Mouse (Mus musculus): ENCODE results near the gene Rpa1. TPM values are rescaled to one million over a fixed set of nuclear protein-coding genes. Genes with fewer than 3 reads are reported as not detected.

Gene Rpa1
- polyA plus RNA-seq, 1 experiment from 2014 or later = 46.0 TPM

- no peaks in the 10 kb centered on the region for H3K36me3 ChIP-seq (ENCODE audit: control insufficient read depth, insufficient read depth, low read length)
- no peak overlapping the region for H3K4me3 ChIP-seq (ENCODE audit: low read depth, low read length)
- H3K9ac ChIP-seq (ENCODE audit: low read length) = no peak overlapping the region
- H3K27me3 ChIP-seq (ENCODE audit: control insufficient read depth, insufficient read depth, low read length) = peaks cover 7% of the 10 kb centered on the region
- no peak overlapping the region for H3K27ac ChIP-seq (replicated peaks)
- no peaks in the 10 kb centered on the region for H3K9me3 ChIP-seq (ENCODE audit: control insufficient read depth, low read length)
- ATAC-seq (ENCODE audit: low FRiP score, low TSS enrichment) (no peak), DNase-seq (ENCODE audit: low spot score) (no peak)
- WGBS = 66% methylated on average over 7 of the region's 7 CpGs
- no peak overlapping the region for H3K4me2 ChIP-seq (replicated peaks; ENCODE audit: low read depth)
- no peaks in the 10 kb centered on the region; the same call in 1 of the 2 replicates for H3K4me1 ChIP-seq (replicated peaks; ENCODE audit: control insufficient read depth, insufficient read depth)
- TF ChIP-seq EP300 (optimal IDR thresholded peaks at IDR 0.05) = no peak
- TF ChIP-seq CTCF (IDR thresholded peaks at IDR 0.05; ENCODE audit: low read depth) = no peak
Measured at GRCm38 (mm10) chr11:75278115-75278514, 70.0 kb downstream of the Rpa1 start.

- WGBS = 42% methylated on average over 6 of the region's 6 CpGs
Measured at GRCm38 (mm10) chr11:75275035-75275434, 73.1 kb downstream of the Rpa1 start.

GRCm38 (mm10) chr11:75273466-75273865 is 74.7 kb downstream of the Rpa1 start:
- WGBS = 38% methylated on average over 8 of the region's 8 CpGs
- ATAC-seq (ENCODE audit: low FRiP score, low TSS enrichment) = no peak
- no peaks in the 10 kb centered on the region for H3K4me1 ChIP-seq (replicated peaks; ENCODE audit: control insufficient read depth, insufficient read depth)
- DNase-seq (ENCODE audit: low spot score) = no peak
- H3K27me3 ChIP-seq (ENCODE audit: control insufficient read depth, insufficient read depth, low read length) = no peaks in the 10 kb centered on the region
- no peaks in the 10 kb centered on the region for H3K9me3 ChIP-seq (ENCODE audit: control insufficient read depth, low read length)
- no peak overlapping the region for H3K4me2 ChIP-seq (replicated peaks; ENCODE audit: low read depth)
- no peaks in the 10 kb centered on the region for H3K36me3 ChIP-seq (ENCODE audit: control insufficient read depth, insufficient read depth, low read length)
- no peak overlapping the region for H3K4me3 ChIP-seq (ENCODE audit: low read depth, low read length)
- H3K9ac ChIP-seq (ENCODE audit: low read length) = no peak overlapping the region
- TF ChIP-seq EP300 (optimal IDR thresholded peaks at IDR 0.05) = no peak
- no peak for TF ChIP-seq CTCF (IDR thresholded peaks at IDR 0.05; ENCODE audit: low read depth)
- no peak overlapping the region for H3K27ac ChIP-seq (replicated peaks)

More at GRCm38 (mm10) chr11:75275035-75275434, 73.1 kb downstream of the Rpa1 start:
- no peak overlapping the region for H3K9ac ChIP-seq (ENCODE audit: low read length)
- H3K4me2 ChIP-seq (replicated peaks; ENCODE audit: low read depth) = no peak overlapping the region
- TF ChIP-seq CTCF (IDR thresholded peaks at IDR 0.05; ENCODE audit: low read depth) (no peak), EP300 (optimal IDR thresholded peaks at IDR 0.05) (no peak)
- no peak for DNase-seq (ENCODE audit: low spot score)
- no peaks in the 10 kb centered on the region; the same call in 1 of the 2 replicates for H3K4me1 ChIP-seq (replicated peaks; ENCODE audit: control insufficient read depth, insufficient read depth)
- no peaks in the 10 kb centered on the region for H3K9me3 ChIP-seq (ENCODE audit: control insufficient read depth, low read length)
- ATAC-seq (ENCODE audit: low FRiP score, low TSS enrichment) = no peak
- no peak overlapping the region for H3K4me3 ChIP-seq (ENCODE audit: low read depth, low read length)
- H3K27ac ChIP-seq (replicated peaks) = no peak overlapping the region
- H3K36me3 ChIP-seq (ENCODE audit: control insufficient read depth, insufficient read depth, low read length) = no peaks in the 10 kb centered on the region
- no peaks in the 10 kb centered on the region for H3K27me3 ChIP-seq (ENCODE audit: control insufficient read depth, insufficient read depth, low read length)

GRCm38 (mm10) chr11:75270985-75271434 is 77.1 kb downstream of the Rpa1 start:
- no peak for TF ChIP-seq CTCF (IDR thresholded peaks at IDR 0.05; ENCODE audit: low read depth)
- H3K4me3 ChIP-seq (ENCODE audit: low read depth, low read length) = no peak overlapping the region
- H3K36me3 ChIP-seq (ENCODE audit: control insufficient read depth, insufficient read depth, low read length) = no peaks in the 10 kb centered on the region
- WGBS = 59% methylated on average over 7 of the region's 7 CpGs
- H3K4me1 ChIP-seq (replicated peaks; ENCODE audit: control insufficient read depth, insufficient read depth) = no peaks in the 10 kb centered on the region
- H3K27me3 ChIP-seq (ENCODE audit: control insufficient read depth, insufficient read depth, low read length) = no peaks in the 10 kb centered on the region
- ATAC-seq (ENCODE audit: low FRiP score, low TSS enrichment) (no peak), DNase-seq (ENCODE audit: low spot score) (no peak)
- no peak overlapping the region for H3K9ac ChIP-seq (ENCODE audit: low read length)
- H3K4me2 ChIP-seq (replicated peaks; ENCODE audit: low read depth) = no peak overlapping the region
- no peak overlapping the region for H3K27ac ChIP-seq (replicated peaks)
- no peaks in the 10 kb centered on the region for H3K9me3 ChIP-seq (ENCODE audit: control insufficient read depth, low read length)

- TF ChIP-seq CTCF (IDR thresholded peaks at IDR 0.05; ENCODE audit: low read depth) (no peak), EP300 (optimal IDR thresholded peaks at IDR 0.05) (no peak)
- 79% methylated on average over 8 of the region's 8 CpGs for WGBS
- H3K9ac ChIP-seq (ENCODE audit: low read length) = no peak overlapping the region
- H3K9me3 ChIP-seq (ENCODE audit: control insufficient read depth, low read length) = no peaks in the 10 kb centered on the region
- H3K27ac ChIP-seq (replicated peaks) = no peak overlapping the region
- H3K36me3 ChIP-seq (ENCODE audit: control insufficient read depth, insufficient read depth, low read length) = no peaks in the 10 kb centered on the region
- no peaks in the 10 kb centered on the region for H3K27me3 ChIP-seq (ENCODE audit: control insufficient read depth, insufficient read depth, low read length)
- no peak for DNase-seq (ENCODE audit: low spot score)
- no peaks in the 10 kb centered on the region for H3K4me1 ChIP-seq (replicated peaks; ENCODE audit: control insufficient read depth, insufficient read depth)
- ATAC-seq (ENCODE audit: low FRiP score, low TSS enrichment) = no peak
- H3K4me2 ChIP-seq (replicated peaks; ENCODE audit: low read depth) = no peak overlapping the region
- H3K4me3 ChIP-seq (ENCODE audit: low read depth, low read length) = no peak overlapping the region
Measured at GRCm38 (mm10) chr11:75270276-75270984, 77.7 kb downstream of the Rpa1 start.

- no peak overlapping the region for H3K27ac ChIP-seq (replicated peaks)
- no peak for TF ChIP-seq CTCF (IDR thresholded peaks at IDR 0.05; ENCODE audit: low read depth)
- no peak for TF ChIP-seq EP300 (optimal IDR thresholded peaks at IDR 0.05)
- 81% methylated on average over 4 of the region's 4 CpGs for WGBS
- H3K36me3 ChIP-seq (ENCODE audit: control insufficient read depth, insufficient read depth, low read length) = no peaks in the 10 kb centered on the region
- no peak overlapping the region for H3K4me3 ChIP-seq (ENCODE audit: low read depth, low read length)
- H3K27me3 ChIP-seq (ENCODE audit: control insufficient read depth, insufficient read depth, low read length) = no peaks in the 10 kb centered on the region
- H3K9ac ChIP-seq (ENCODE audit: low read length) = no peak overlapping the region
- H3K9me3 ChIP-seq (ENCODE audit: control insufficient read depth, low read length) = no peaks in the 10 kb centered on the region
- DNase-seq (ENCODE audit: low spot score) = no peak
- no peak overlapping the region for H3K4me2 ChIP-seq (replicated peaks; ENCODE audit: low read depth)
- no peaks in the 10 kb centered on the region for H3K4me1 ChIP-seq (replicated peaks; ENCODE audit: control insufficient read depth, insufficient read depth)
- no peak for ATAC-seq (ENCODE audit: low FRiP score, low TSS enrichment)
Measured at GRCm38 (mm10) chr11:75269213-75269612, 78.9 kb downstream of the Rpa1 start.

Data from stomach, postnatal 0 days (tissue).